Mouse (Mus musculus) cerebellum, adult 11 months (tissue): ENCODE data around the gene Rhox2e.
"Not testable (repeated sequence)": the region's sequence is repeated elsewhere in the genome, so short reads cannot be mapped to it uniquely, and the experiment has no call there.

ENCODE experiments used
- DNase-seq: peaks from one replicate; pipeline ENCODE4 v3.0.0; 2022

Gene Rhox2e

DNA sequence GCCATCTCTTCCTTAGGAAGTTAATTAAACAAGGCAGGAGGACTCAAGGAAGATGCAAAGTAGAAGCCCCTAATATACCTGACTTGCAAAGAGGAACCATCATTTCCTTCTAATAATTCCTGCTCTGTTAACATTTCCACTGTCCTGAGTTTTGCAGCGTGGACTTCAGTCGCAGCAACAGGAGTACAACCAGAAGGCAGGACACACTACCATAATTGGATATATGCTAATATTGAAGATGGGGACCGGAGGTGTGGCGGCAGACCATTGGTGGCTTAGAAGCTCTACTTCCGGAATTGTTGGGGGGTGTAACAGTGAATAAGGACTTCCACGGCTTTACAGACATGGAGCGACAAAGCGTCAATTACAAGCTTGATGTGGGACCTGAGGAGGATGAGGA, at the start of gene Rhox2e:
Gene Rhox2e, plus strand, starts transcription at position 301 of the 400 bp plus-strand sequence.
- DNase-seq: not testable (repeated sequence)

DNA sequence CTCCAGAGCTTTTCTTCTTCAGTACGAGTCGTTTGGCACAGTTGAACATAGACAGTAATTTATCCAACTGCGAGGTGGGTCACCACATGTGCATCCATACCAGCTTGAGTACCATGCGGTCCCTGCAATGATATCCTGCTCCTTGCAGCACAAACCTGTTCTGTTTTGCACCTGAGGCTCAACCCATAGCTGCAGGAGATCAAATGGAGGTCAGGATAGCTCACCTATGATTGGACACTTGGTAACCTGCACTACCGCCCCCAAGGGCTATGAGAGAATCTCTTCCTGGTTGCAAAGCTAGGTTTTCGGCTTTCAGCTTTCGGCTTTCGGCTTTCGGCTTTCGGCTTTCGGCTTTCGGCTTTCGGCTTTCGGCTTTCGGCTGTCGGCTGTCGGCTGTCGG, 16.2 kb upstream of the Rhox2e start, which contains the start of gene Rhox4d:
Gene Rhox4d, plus strand, starts transcription at position 301 of the 400 bp plus-strand sequence.
- not testable (repeated sequence) for DNase-seq

DNA sequence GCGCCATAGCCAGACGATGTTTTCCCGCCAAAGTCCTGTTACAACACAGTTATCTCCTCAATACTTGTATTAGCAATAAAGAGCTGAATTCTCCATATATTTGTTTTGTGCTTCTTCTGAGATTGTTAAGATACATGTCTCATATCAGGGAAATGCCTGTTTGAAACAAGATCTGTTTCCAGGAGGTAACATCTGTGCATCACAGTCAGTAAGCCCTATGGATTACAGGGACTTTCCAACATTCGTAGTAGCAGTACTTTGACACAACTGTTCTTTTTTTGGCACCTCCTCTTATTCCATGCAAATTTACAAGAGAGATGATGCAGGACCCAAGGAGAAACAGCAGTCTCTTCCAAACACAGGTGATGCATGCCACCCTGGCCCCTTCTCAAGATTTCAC, 11.5 kb downstream of the Rhox2e start, which contains the start of gene Rhox3e:
Gene Rhox3e, plus strand, starts transcription at position 301 of the 400 bp plus-strand sequence.
- not testable (repeated sequence) for DNase-seq

DNA sequence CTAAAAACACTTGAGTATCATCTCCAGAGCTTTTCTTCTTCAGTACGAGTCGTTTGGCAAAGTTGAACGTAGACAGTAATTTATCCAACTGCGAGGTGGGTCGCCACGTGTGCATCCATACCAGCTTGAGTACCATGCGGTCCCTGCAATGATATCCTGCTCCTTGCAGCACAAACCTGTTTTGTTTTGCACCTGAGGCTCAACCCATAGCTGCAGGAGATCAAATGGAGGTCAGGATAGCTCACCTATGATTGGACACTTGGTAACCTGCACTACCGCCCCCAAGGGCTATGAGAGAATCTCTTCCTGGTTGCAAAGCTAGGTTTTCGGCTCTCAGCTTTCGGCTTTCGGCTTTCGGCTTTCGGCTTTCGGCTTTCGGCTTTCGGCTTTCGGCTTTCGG, 26.9 kb downstream of the Rhox2e start, which contains the start of gene Rhox4e:
Gene Rhox4e, plus strand, starts transcription at position 301 of the 400 bp plus-strand sequence.
- DNase-seq: not testable (repeated sequence)

DNA sequence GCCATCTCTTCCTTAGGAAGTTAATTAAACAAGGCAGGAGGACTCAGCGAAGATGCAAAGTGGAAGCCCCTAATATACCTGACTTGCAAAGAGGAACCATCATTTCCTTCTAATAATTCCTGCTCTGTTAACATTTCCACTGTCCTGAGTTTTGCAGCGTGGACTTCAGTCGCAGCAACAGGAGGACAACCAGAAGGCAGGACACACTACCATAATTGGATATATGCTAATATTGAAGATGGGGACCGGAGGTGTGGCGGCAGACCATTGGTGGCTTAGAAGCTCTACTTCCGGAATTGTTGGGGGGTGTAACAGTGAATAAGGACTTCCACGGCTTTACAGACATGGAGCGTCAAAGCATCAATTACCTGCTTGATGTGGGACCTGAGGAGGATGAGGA, 40.9 kb downstream of the Rhox2e start, which contains the start of gene Rhox2f:
Gene Rhox2f, plus strand, starts transcription at position 301 of the 400 bp plus-strand sequence.
- DNase-seq: not testable (repeated sequence)

DNA sequence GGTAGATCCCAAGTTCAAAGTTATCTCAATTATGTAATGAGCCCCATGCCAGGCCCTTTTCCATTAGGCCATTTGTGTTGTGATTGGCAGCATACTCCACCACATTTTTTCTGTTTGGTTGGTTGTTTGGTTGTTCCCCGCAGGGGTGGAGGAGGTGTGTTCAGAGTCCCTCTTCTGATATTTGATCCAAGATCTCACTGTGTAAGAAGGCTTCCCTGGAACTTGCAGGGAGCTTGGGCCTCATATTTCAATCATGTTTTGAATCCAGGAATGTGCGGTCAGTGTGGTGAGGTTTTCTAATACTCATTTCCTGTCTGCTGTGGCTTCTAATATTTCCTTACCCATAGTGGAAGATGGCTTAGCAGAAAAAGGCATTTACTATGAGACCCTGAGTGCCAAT, 42.4 kb downstream of the Rhox2e start:
- DNase-seq: not testable (repeated sequence)

DNA sequence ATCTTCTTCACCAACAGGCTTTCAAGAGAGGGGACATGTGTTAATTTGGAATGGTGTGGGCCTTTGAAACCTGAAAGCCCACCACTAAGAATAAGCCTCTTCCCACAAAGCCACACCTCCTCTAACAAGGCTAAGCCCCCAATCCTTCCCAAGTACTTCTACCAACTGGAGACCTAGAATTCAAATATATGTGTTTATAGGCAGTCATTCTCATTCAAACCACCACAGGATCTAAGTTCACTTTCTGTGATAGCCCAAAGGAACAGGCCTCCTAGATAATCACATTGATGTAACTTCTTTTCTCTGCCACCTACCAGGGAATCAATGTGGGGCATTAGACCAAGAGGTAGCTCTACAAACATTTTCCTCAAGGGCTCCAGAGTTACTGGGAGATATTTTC, 50.4 kb downstream of the Rhox2e start, which contains the start of gene Rhox3f:
Gene Rhox3f, plus strand, starts transcription at position 301 of the 400 bp plus-strand sequence.
- DNase-seq: not testable (repeated sequence)
